Mouse (Mus musculus) adrenal gland, adult 18-20 months (tissue): ENCODE data around the gene B3galt5. TPM values are rescaled to one million over a fixed set of nuclear protein-coding genes. Genes with fewer than 3 reads are reported as not detected.
A peak's percentile ranks its signal among the peaks of the same experiment; 100 is the strongest.

ENCODE experiments used
- DNase-seq, 2 experiments: peaks; one replicate each; pipeline ENCODE4 v3.0.0; 2021 to 2022; ENCODE audit warnings: low spot score in 2 of 2
- total RNA-seq, 2 experiments: library from RNA; stranded (reverse); gene quantifications; 1 replicate in 1 of 2; 2 replicates in 1 of 2; pipeline ENCODE4 v1.2.3; 2021

The B3galt5 gene
- total RNA-seq, 2 experiments from 2014 or later, result 0.13 to 0.42 TPM

- no peak for DNase-seq
Observed at GRCm38 (mm10) chr16:96339570-96339969, 104.0 kb downstream of the B3galt5 start.

- DNase-seq, result peak; percentile 29 to 54
Observed at GRCm38 (mm10) chr16:96341269-96341668, 105.7 kb downstream of the B3galt5 start.

GRCm38 (mm10) chr16:96341945-96342344 lies 106.3 kb downstream of the B3galt5 start:
- DNase-seq, result no peak

- DNase-seq, result peak; percentile 65 to 79
Observed at GRCm38 (mm10) chr16:96345117-96345516, 109.5 kb downstream of the B3galt5 start.

GRCm38 (mm10) chr16:96348070-96348469 lies 112.5 kb downstream of the B3galt5 start:
- DNase-seq, result no peak

- no peak for DNase-seq
Observed at GRCm38 (mm10) chr16:96348766-96349165, 113.2 kb downstream of the B3galt5 start.

- DNase-seq, result no peak
Observed at GRCm38 (mm10) chr16:96351520-96351919, 115.9 kb downstream of the B3galt5 start.

- no peak for DNase-seq
Observed at GRCm38 (mm10) chr16:96353296-96353896, 117.8 kb downstream of the B3galt5 start.

GRCm38 (mm10) chr16:96353996-96354395 lies 118.4 kb downstream of the B3galt5 start:
- no peak for DNase-seq

GRCm38 (mm10) chr16:96357903-96358302 lies 122.3 kb downstream of the B3galt5 start:
- DNase-seq, result peak; percentile 63 to 68

- DNase-seq, result no peak
Observed at GRCm38 (mm10) chr16:96361305-96362124, 125.9 kb downstream of the B3galt5 start.

- no peak for DNase-seq
Observed at GRCm38 (mm10) chr16:96362873-96363272, 127.3 kb downstream of the B3galt5 start.

- DNase-seq, result no peak
Observed at GRCm38 (mm10) chr16:96363277-96363676, 127.7 kb downstream of the B3galt5 start.

- DNase-seq, result no peak
Observed at GRCm38 (mm10) chr16:96364870-96365269, 129.3 kb downstream of the B3galt5 start.

Other genes starting within 250 kb of the B3galt5 start
- gene Psmg1, start 244.8 kb upstream of the B3galt5 start, total RNA-seq, result 10 to 100 TPM; 29.1 to 30.4 TPM
- gene Brwd1, start 153.3 kb upstream of the B3galt5 start, total RNA-seq, result 10 to 100 TPM; 60.7 to 62.5 TPM
- 100 to 1,000 TPM; 209 to 228 TPM for gene Hmgn1, start 108.1 kb upstream of the B3galt5 start, total RNA-seq
- gene Wrb, start 90.4 kb upstream of the B3galt5 start, total RNA-seq, result 10 to 100 TPM; 32.5 to 33.0 TPM
- gene Lca5l, start 43.5 kb upstream of the B3galt5 start, total RNA-seq, result 1 to 10 TPM; 1.0 to 1.4 TPM
- gene Sh3bgr, start 35.4 kb upstream of the B3galt5 start, total RNA-seq, result 10 to 100 TPM; 18.5 to 30.4 TPM
- gene Itgb2l, start 207.8 kb downstream of the B3galt5 start, total RNA-seq, result not detected
- 1 to 10 TPM; 7.0 to 9.8 TPM for gene Pcp4, start 231.8 kb downstream of the B3galt5 start, total RNA-seq